Mouse (Mus musculus) testis, adult 2 months (tissue): Measurements from ENCODE around the gene Slit3.

Source experiments
- CTCF ChIP-seq: fragments of 200-500 bp; IDR thresholded peaks from 2 replicates; pipeline ENCODE4 v1.5.1; 2012; ENCODE audit warnings: low read depth, mild to moderate bottlenecking, inconsistent platforms, low read length, moderate library complexity; ENCODE audit not compliant: control insufficient read depth, insufficient read depth, insufficient replicate concordance
- POLR2A ChIP-seq: fragments of 200-500 bp; IDR thresholded peaks from 2 replicates; pipeline ENCODE4 v1.6.1; 2012; ENCODE audit warnings: low read depth, mild to moderate bottlenecking, inconsistent platforms, low read length, moderate library complexity; ENCODE audit not compliant: control insufficient read depth

DNA sequence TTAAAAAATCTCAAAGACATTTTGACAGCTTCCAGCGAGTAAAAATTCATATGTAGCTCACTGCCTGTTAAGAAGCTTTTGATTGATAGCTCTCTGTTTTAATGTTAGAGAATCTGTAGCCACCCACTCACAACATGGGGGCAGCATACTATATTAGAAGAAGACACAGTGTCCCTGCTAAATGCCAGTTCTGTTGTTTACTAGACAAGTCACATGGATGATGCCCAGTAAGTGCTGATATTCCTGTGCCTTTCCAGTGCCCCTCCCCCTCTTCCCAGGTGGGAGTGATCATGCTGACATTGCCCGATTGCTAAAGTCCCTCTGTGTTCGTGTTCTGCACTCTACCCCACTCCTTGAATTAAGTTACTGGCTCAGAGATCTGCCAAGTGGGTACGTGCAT, 254.0 kb downstream of the Slit3 start:
- TF ChIP-seq POLR2A, result no peak
- TF ChIP-seq CTCF, result no peak
